Mouse (Mus musculus): ENCODE data around the gene Mapre1. TPM values are rescaled to one million over a fixed set of nuclear protein-coding genes. Genes with fewer than 3 reads are reported as not detected.
A peak's percentile ranks its signal among the peaks of the same experiment; 100 is the strongest.
"Not testable (repeated sequence)": the region's sequence is repeated elsewhere in the genome, so short reads cannot be mapped to it uniquely, and the experiment has no call there.

Mapre1 gene
- polyA plus RNA-seq, 1 experiment from 2014 or later: 79.2 TPM

GRCm38 (mm10) chr2:153712646-153713091, 28.4 kb upstream of the Mapre1 start:
- 52% methylated on average over 3 of the region's 3 CpGs for WGBS (ENCODE audit: insufficient replicate concordance)

GRCm38 (mm10) chr2:153713227-153713626, 27.8 kb upstream of the Mapre1 start:
- Histone ChIP-seq H3K9ac (replicated peaks) (no peak overlapping the region), H3K4me3 (ENCODE audit: low read depth, low read length) (no peak overlapping the region), H3K36me3 (replicated peaks; ENCODE audit: insufficient read depth, low read length) (no peaks in the 10 kb centered on the region), H3K27me3 (ENCODE audit: insufficient read depth, low read length) (no peaks in the 10 kb centered on the region), H3K4me2 (ENCODE audit: low read depth, low read length) (no peak overlapping the region; the same call in 1 of the 2 replicates), H3K27ac (ENCODE audit: low read depth) (0 out of 2 replicates have a peak overlapping the region, but pooled peaks have one; percentile 4), H3K9me3 (ENCODE audit: low read length) (no peaks in the 10 kb centered on the region), H3K4me1 (ENCODE audit: insufficient read depth) (peaks cover 9% of the 10 kb centered on the region)
- ATAC-seq (peak; percentile 35), DNase-seq (peak; percentile 52)
- TF ChIP-seq CTCF (IDR thresholded peaks at IDR 0.05; ENCODE audit: low read depth): no peak
- TF ChIP-seq EP300 (IDR thresholded peaks at IDR 0.05; ENCODE audit: low read depth): no peak; the same call in 1 of the 2 replicates
- 53% methylated on average over 4 of the region's 4 CpGs for WGBS (ENCODE audit: insufficient replicate concordance)

More at GRCm38 (mm10) chr2:153712646-153713091, 28.4 kb upstream of the Mapre1 start:
- DNase-seq: no peak
- Histone ChIP-seq H3K27me3 (ENCODE audit: insufficient read depth, low read length) (no peaks in the 10 kb centered on the region), H3K4me2 (ENCODE audit: low read depth, low read length) (no peak overlapping the region), H3K9me3 (ENCODE audit: low read length) (no peaks in the 10 kb centered on the region), H3K36me3 (replicated peaks; ENCODE audit: insufficient read depth, low read length) (no peaks in the 10 kb centered on the region), H3K9ac (replicated peaks) (no peak overlapping the region), H3K4me3 (ENCODE audit: low read depth, low read length) (no peak overlapping the region), H3K27ac (ENCODE audit: low read depth) (0 out of 2 replicates have a peak overlapping the region, but pooled peaks have one; percentile 4), H3K4me1 (ENCODE audit: insufficient read depth) (peaks cover 9% of the 10 kb centered on the region)
- TF ChIP-seq CTCF (IDR thresholded peaks at IDR 0.05; ENCODE audit: low read depth) (no peak), EP300 (IDR thresholded peaks at IDR 0.05; ENCODE audit: low read depth) (peak; percentile 15; the same call in 1 of the 2 replicates)
- peak; percentile 82 for ATAC-seq

DNA sequence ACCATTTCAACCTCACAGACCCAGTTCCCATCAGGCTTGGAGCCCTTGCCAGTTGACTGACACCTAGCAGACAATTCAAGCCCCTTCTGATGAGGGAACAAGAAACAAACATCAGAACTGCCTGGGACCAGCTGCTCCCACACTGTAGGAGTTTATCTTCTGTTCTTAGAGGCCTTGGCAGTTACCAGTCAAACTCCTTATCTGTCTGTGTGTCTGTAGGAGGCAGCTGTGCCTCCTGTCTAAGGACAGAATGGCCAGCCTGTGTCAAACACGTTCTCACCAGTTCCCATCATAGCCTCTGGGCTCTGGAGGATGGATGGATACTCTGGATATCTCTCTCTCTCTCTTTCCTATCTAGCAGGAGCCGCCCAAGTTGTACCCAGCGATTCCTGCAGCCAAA, 23.2 kb upstream of the Mapre1 start:
- not testable (repeated sequence) for H3K27ac ChIP-seq (ENCODE audit: low read depth); H3K9ac ChIP-seq (replicated peaks); H3K36me3 ChIP-seq (replicated peaks; ENCODE audit: insufficient read depth, low read length); H3K4me3 ChIP-seq (ENCODE audit: low read depth, low read length); H3K27me3 ChIP-seq (ENCODE audit: insufficient read depth, low read length); H3K9me3 ChIP-seq (ENCODE audit: low read length); DNase-seq; H3K4me2 ChIP-seq (ENCODE audit: low read depth, low read length); H3K4me1 ChIP-seq (ENCODE audit: insufficient read depth)
- ATAC-seq: peak; percentile 84
- 37% methylated on average over 3 of the region's 3 CpGs for WGBS (ENCODE audit: insufficient replicate concordance)

DNA sequence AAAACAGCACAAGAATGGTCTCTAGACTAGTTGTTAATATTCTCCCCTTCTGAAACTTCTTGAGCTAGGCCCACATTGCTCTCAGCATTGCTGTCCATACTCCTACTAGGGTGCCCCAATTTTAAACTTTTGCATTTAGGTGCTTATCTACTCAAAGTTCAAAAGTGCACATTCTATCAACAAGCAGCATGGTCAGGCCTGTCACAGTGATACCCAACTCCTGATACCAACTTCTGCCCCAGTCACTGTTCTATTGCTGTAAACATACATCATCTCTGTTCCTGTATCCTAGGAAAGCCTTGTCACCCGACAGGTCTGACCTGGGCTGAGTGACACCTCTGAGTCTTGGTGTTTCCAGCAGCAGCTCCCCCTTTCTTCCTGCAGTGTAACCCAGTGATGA, 18.0 kb upstream of the Mapre1 start:
- H3K4me2 ChIP-seq (ENCODE audit: low read depth, low read length): no peak overlapping the region
- H3K4me3 ChIP-seq (ENCODE audit: low read depth, low read length): no peak overlapping the region
- no peaks in the 10 kb centered on the region for H3K36me3 ChIP-seq (replicated peaks; ENCODE audit: insufficient read depth, low read length)
- DNase-seq (no peak), ATAC-seq (no peak)
- 57% methylated on average over 1 of the region's 1 CpGs for WGBS (ENCODE audit: insufficient replicate concordance)
- H3K27ac ChIP-seq (ENCODE audit: low read depth): no peak overlapping the region
- no peak overlapping the region for H3K9ac ChIP-seq (replicated peaks)
- H3K9me3 ChIP-seq (ENCODE audit: low read length): no peaks in the 10 kb centered on the region
- H3K27me3 ChIP-seq (ENCODE audit: insufficient read depth, low read length): no peaks in the 10 kb centered on the region
- H3K4me1 ChIP-seq (ENCODE audit: insufficient read depth): 0 out of 2 replicates have a peak, but pooled peaks cover 2% of the 10 kb centered on the region
- TF ChIP-seq EP300 (IDR thresholded peaks at IDR 0.05; ENCODE audit: low read depth) (no peak), CTCF (IDR thresholded peaks at IDR 0.05; ENCODE audit: low read depth) (no peak)

DNA sequence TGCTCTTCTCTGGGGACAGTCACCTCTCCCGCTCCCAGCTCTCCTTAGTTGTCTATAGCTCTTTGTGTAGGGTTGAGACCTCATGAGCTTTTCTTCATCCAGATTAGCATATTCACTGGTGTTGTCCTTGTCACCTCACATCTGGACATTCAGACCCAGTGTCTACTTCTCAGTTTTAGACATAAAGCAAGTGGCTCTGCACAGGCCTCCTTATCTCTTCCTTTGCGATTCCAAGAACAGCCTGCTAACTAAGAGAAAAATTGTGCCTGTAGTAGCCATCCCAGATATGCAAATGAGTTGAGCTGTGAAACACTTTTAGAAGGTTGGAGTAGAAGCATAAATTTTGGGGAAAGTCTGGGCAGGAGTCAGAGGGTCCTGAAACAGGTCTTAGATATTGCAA, 16.6 kb upstream of the Mapre1 start:
- no peak for DNase-seq
- no peak for TF ChIP-seq CTCF (IDR thresholded peaks at IDR 0.05; ENCODE audit: low read depth)
- peak; percentile 55; the same call in 1 of the 2 replicates for TF ChIP-seq EP300 (IDR thresholded peaks at IDR 0.05; ENCODE audit: low read depth)
- 51% methylated on average over 2 of the region's 2 CpGs for WGBS (ENCODE audit: insufficient replicate concordance)

DNA sequence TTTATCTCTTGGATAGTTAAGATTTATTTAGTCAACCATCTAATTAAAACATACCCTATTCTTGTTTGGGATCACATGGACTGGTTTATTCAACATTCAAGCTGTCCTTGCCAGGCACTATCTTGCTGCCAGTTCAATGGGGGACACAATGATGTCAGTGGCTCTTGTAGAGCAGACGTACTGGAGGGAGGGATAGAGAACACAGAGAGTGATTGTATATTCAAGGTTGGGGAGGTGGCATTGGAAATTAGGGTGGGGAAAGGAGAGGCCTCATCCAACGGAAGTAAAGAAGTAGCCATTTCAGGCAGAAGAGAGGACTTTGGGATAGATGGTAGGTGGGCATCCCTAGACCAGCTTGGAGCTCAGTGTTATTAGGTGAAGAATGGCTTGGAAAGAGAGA, 16.2 kb upstream of the Mapre1 start:
- no peak for DNase-seq
- Histone ChIP-seq H3K36me3 (replicated peaks; ENCODE audit: insufficient read depth, low read length) (no peaks in the 10 kb centered on the region), H3K27me3 (ENCODE audit: insufficient read depth, low read length) (no peaks in the 10 kb centered on the region), H3K27ac (ENCODE audit: low read depth) (no peak overlapping the region), H3K9me3 (ENCODE audit: low read length) (no peaks in the 10 kb centered on the region), H3K4me1 (ENCODE audit: insufficient read depth) (no peaks in the 10 kb centered on the region), H3K9ac (replicated peaks) (no peak overlapping the region), H3K4me2 (ENCODE audit: low read depth, low read length) (no peak overlapping the region), H3K4me3 (ENCODE audit: low read depth, low read length) (no peak overlapping the region)
- ATAC-seq: peak; percentile 68
- WGBS (ENCODE audit: insufficient replicate concordance): 57% methylated on average over 2 of the region's 2 CpGs
- TF ChIP-seq EP300 (IDR thresholded peaks at IDR 0.05; ENCODE audit: low read depth) (no peak), CTCF (IDR thresholded peaks at IDR 0.05; ENCODE audit: low read depth) (no peak)

More for the DNA sequence above, 16.6 kb upstream of the Mapre1 start:
- H3K4me2 ChIP-seq (ENCODE audit: low read depth, low read length): no peak overlapping the region
- 0 out of 2 replicates have a peak, but pooled peaks cover 2% of the 10 kb centered on the region for H3K4me1 ChIP-seq (ENCODE audit: insufficient read depth)
- no peak overlapping the region for H3K9ac ChIP-seq (replicated peaks)
- H3K27ac ChIP-seq (ENCODE audit: low read depth): no peak overlapping the region
- no peaks in the 10 kb centered on the region for H3K27me3 ChIP-seq (ENCODE audit: insufficient read depth, low read length)
- peak; percentile 90 for ATAC-seq
- H3K4me3 ChIP-seq (ENCODE audit: low read depth, low read length): no peak overlapping the region
- H3K9me3 ChIP-seq (ENCODE audit: low read length): no peaks in the 10 kb centered on the region
- H3K36me3 ChIP-seq (replicated peaks; ENCODE audit: insufficient read depth, low read length): no peaks in the 10 kb centered on the region
